Mouse (Mus musculus) activated CD4-positive, CD25-positive, alpha-beta regulatory T cell, adult 4 months (primary cell): Measurements from ENCODE around the gene Spef2. TPM values are rescaled to one million over a fixed set of nuclear protein-coding genes. Genes with fewer than 3 reads are reported as not detected.
"Not testable (repeated sequence)": the region's sequence is repeated elsewhere in the genome, so short reads cannot be mapped to it uniquely, and the experiment has no call there.

Source experiments
- ATAC-seq: one replicate; pipeline ENCODE4 v1.8.0; 2017
- polyA plus RNA-seq, 2 experiments: library from polyadenylated mRNA; unstranded; fragments of 100-300 nt; shearing (Covaris generic); gene quantifications; one replicate each; pipeline ENCODE4 v1.2.1; 2017

The Spef2 gene
- polyA plus RNA-seq = 1 to 10 TPM; 2.8 to 3.5 TPM

GRCm38 (mm10) chr15:9748359-9749102, at the start of gene Spef2:
Gene Spef2, minus strand, starts transcription at chr15:9748868.
- ATAC-seq = peak; percentile 97

GRCm38 (mm10) chr15:9794131-9794530, 45.5 kb upstream of the Spef2 start:
- no peak for ATAC-seq

- no peak for ATAC-seq
Measured at GRCm38 (mm10) chr15:9788245-9789030, 39.8 kb upstream of the Spef2 start.

- ATAC-seq = not testable (repeated sequence)
Measured at GRCm38 (mm10) chr15:9774222-9775142, 25.8 kb upstream of the Spef2 start.

- ATAC-seq = no peak
Measured at GRCm38 (mm10) chr15:9768184-9768918, 19.7 kb upstream of the Spef2 start.

GRCm38 (mm10) chr15:9767034-9767433, 18.4 kb upstream of the Spef2 start:
- no peak for ATAC-seq

- no peak for ATAC-seq
Measured at GRCm38 (mm10) chr15:9750966-9751365, 2.3 kb upstream of the Spef2 start.

- no peak for ATAC-seq
Measured at GRCm38 (mm10) chr15:9747410-9748104, 1.1 kb downstream of the Spef2 start.

- no peak for ATAC-seq
Measured at GRCm38 (mm10) chr15:9742172-9742571, 6.5 kb downstream of the Spef2 start.

GRCm38 (mm10) chr15:9714574-9715458, 33.9 kb downstream of the Spef2 start:
- ATAC-seq = peak; percentile 49

- ATAC-seq = peak; percentile 23
Measured at GRCm38 (mm10) chr15:9713707-9714106, 35.0 kb downstream of the Spef2 start.

- ATAC-seq = no peak
Measured at GRCm38 (mm10) chr15:9710330-9710729, 38.3 kb downstream of the Spef2 start.

- no peak for ATAC-seq
Measured at GRCm38 (mm10) chr15:9705830-9706450, 42.7 kb downstream of the Spef2 start.

- peak; percentile 93 for ATAC-seq
Measured at GRCm38 (mm10) chr15:9701845-9702244, 46.8 kb downstream of the Spef2 start.

- ATAC-seq = no peak
Measured at GRCm38 (mm10) chr15:9691721-9692120, 56.9 kb downstream of the Spef2 start.

- no peak for ATAC-seq
Measured at GRCm38 (mm10) chr15:9690845-9691244, 57.8 kb downstream of the Spef2 start.

- ATAC-seq = no peak
Measured at GRCm38 (mm10) chr15:9690436-9690835, 58.2 kb downstream of the Spef2 start.

- ATAC-seq = no peak
Measured at GRCm38 (mm10) chr15:9683485-9683884, 65.2 kb downstream of the Spef2 start.

GRCm38 (mm10) chr15:9677343-9678036, 71.2 kb downstream of the Spef2 start:
- peak; percentile 43 for ATAC-seq
